Mouse (Mus musculus) embryonic facial prominence, embryonic 13.5 days (tissue): ENCODE measurements around the gene Cacna1d. TPM values are rescaled to one million over a fixed set of nuclear protein-coding genes. Genes with fewer than 3 reads are reported as not detected.

ENCODE experiments used
- ATAC-seq: fragments of 200-750 bp; cut with Nextera tagmentation; 2 replicates; pipeline ENCODE4 v1.8.0; 2017; ENCODE audit warnings: low read depth; ENCODE audit not compliant: insufficient number of reproducible peaks, insufficient read depth, low FRiP score, low TSS enrichment
- H3K27ac ChIP-seq: fragments of 300-500 bp; sonication (generic); 2 replicates; pipeline ENCODE4 v1.5.1; 2015; ENCODE audit warnings: moderate library complexity, mild to moderate bottlenecking, inconsistent platforms
- H3K27me3 ChIP-seq: fragments of 300-500 bp; sonication (generic); 2 replicates; pipeline ENCODE4 v1.6.1; 2015; ENCODE audit warnings: mild to moderate bottlenecking, inconsistent platforms
- H3K36me3 ChIP-seq: fragments of 300-500 bp; sonication (generic); 2 replicates; pipeline ENCODE4 v1.6.1; 2015; ENCODE audit warnings: mild to moderate bottlenecking, inconsistent platforms
- H3K4me1 ChIP-seq: fragments of 300-500 bp; sonication (generic); 2 replicates; pipeline ENCODE4 v1.6.1; 2015; ENCODE audit warnings: inconsistent platforms
- H3K4me2 ChIP-seq: fragments of 300-500 bp; sonication (generic); 2 replicates; pipeline ENCODE4 v1.6.1; 2015; ENCODE audit warnings: moderate library complexity, mild to moderate bottlenecking, inconsistent platforms
- H3K4me3 ChIP-seq: fragments of 300-500 bp; sonication (generic); 2 replicates; pipeline ENCODE4 v1.5.1; 2015; ENCODE audit warnings: mild to moderate bottlenecking, inconsistent platforms
- H3K9ac ChIP-seq: fragments of 300-500 bp; sonication (generic); 2 replicates; pipeline ENCODE4 v1.6.1; 2015; ENCODE audit warnings: mild to moderate bottlenecking, inconsistent platforms
- H3K9me3 ChIP-seq: fragments of 300-500 bp; sonication (generic); 2 replicates; pipeline ENCODE4 v1.6.1; 2016; ENCODE audit warnings: inconsistent platforms
- WGBS: fragments of 180-500 bp; shearing (Covaris S2); methylation state at CpG from one replicate; pipeline ENCODE4 v1.1.7; 2015; ENCODE audit warnings: mixed read lengths; 5-methylcytosine and 5-hydroxymethylcytosine counted together
- polyA plus RNA-seq: library from polyadenylated mRNA; unstranded; fragments of >200 nt; fragmentation: Nextera tagmentation; extraction: Ambion mirVana; gene quantifications from 2 replicates; pipeline ENCODE4 v1.2.1, GENCODE M21; 2015

Cacna1d gene
- 6.2 and 6.6 TPM in 2 replicates for polyA plus RNA-seq

GRCm38 (mm10) chr14:30491342-30491741 is at the start of gene Cacna1d:
TSS of gene Cacna1d (minus strand) at chr14:30491455.
- Histone ChIP-seq H3K4me3 (no peak within 1 kb of the TSS), H3K9me3 (no peaks in the 10 kb centered on the region), H3K36me3 (peaks cover 71% of the 10 kb centered on the region), H3K27me3 (no peaks in the 10 kb centered on the region), H3K27ac (no peak within 1 kb of the TSS), H3K4me2 (no peak within 1 kb of the TSS), H3K4me1 (no peaks in the 10 kb centered on the region), H3K9ac (no peak within 1 kb of the TSS)
- 91% methylated on average over 9 of the region's 9 CpGs for WGBS
- no peak for ATAC-seq

- H3K27me3 ChIP-seq = no peaks in the 10 kb centered on the region
- H3K9me3 ChIP-seq = no peaks in the 10 kb centered on the region
- peaks cover 4% of the 10 kb centered on the region; the same call in 1 of the 2 replicates for H3K36me3 ChIP-seq
- 0 out of 2 replicates have a peak, but pooled peaks cover 2% of the 10 kb centered on the region for H3K4me1 ChIP-seq
- H3K4me3 ChIP-seq = no peak overlapping the region
- no peak overlapping the region for H3K4me2 ChIP-seq
- 80% methylated on average over 6 of the region's 6 CpGs for WGBS
- ATAC-seq = 0 out of 2 replicates have a peak, but pooled peaks have one; percentile 20
- no peak overlapping the region for H3K27ac ChIP-seq
- H3K9ac ChIP-seq = no peak overlapping the region
Observed at GRCm38 (mm10) chr14:30533780-30534450, 42.7 kb upstream of the Cacna1d start.

GRCm38 (mm10) chr14:30531896-30532295 is 40.6 kb upstream of the Cacna1d start:
- Histone ChIP-seq H3K9me3 (no peaks in the 10 kb centered on the region), H3K36me3 (peaks cover 16% of the 10 kb centered on the region), H3K4me3 (no peak overlapping the region), H3K4me2 (no peak overlapping the region), H3K27me3 (no peaks in the 10 kb centered on the region), H3K4me1 (0 out of 2 replicates have a peak, but pooled peaks cover 2% of the 10 kb centered on the region), H3K27ac (no peak overlapping the region), H3K9ac (no peak overlapping the region)
- 88% methylated on average over 6 of the region's 6 CpGs for WGBS
- no peak for ATAC-seq

GRCm38 (mm10) chr14:30531431-30531830 is 40.2 kb upstream of the Cacna1d start:
- Histone ChIP-seq H3K4me2 (no peak overlapping the region), H3K27ac (no peak overlapping the region), H3K27me3 (no peaks in the 10 kb centered on the region), H3K4me3 (no peak overlapping the region), H3K4me1 (0 out of 2 replicates have a peak, but pooled peaks cover 2% of the 10 kb centered on the region), H3K9ac (no peak overlapping the region), H3K36me3 (peaks cover 18% of the 10 kb centered on the region), H3K9me3 (no peaks in the 10 kb centered on the region)
- ATAC-seq = no peak
- WGBS = 85% methylated on average over 5 of the region's 5 CpGs

GRCm38 (mm10) chr14:30530726-30531269 is 39.5 kb upstream of the Cacna1d start:
- no peak overlapping the region for H3K27ac ChIP-seq
- no peak for ATAC-seq
- H3K27me3 ChIP-seq = no peaks in the 10 kb centered on the region
- peaks cover 25% of the 10 kb centered on the region for H3K36me3 ChIP-seq
- no peak overlapping the region for H3K9ac ChIP-seq
- H3K4me1 ChIP-seq = 0 out of 2 replicates have a peak, but pooled peaks cover 2% of the 10 kb centered on the region
- H3K9me3 ChIP-seq = no peaks in the 10 kb centered on the region
- H3K4me3 ChIP-seq = no peak overlapping the region
- 72% methylated on average over 8 of the region's 8 CpGs for WGBS
- no peak overlapping the region for H3K4me2 ChIP-seq

- H3K36me3 ChIP-seq = peaks cover 38% of the 10 kb centered on the region
- WGBS = 93% methylated on average over 12 of the region's 12 CpGs
- H3K27ac ChIP-seq = no peak overlapping the region
- no peak overlapping the region for H3K4me2 ChIP-seq
- no peaks in the 10 kb centered on the region for H3K27me3 ChIP-seq
- ATAC-seq = no peak
- H3K9ac ChIP-seq = no peak overlapping the region
- H3K4me1 ChIP-seq = 0 out of 2 replicates have a peak, but pooled peaks cover 2% of the 10 kb centered on the region
- H3K9me3 ChIP-seq = no peaks in the 10 kb centered on the region
- no peak overlapping the region for H3K4me3 ChIP-seq
Observed at GRCm38 (mm10) chr14:30529454-30529853, 38.2 kb upstream of the Cacna1d start.

- WGBS = 87% methylated on average over 5 of the region's 5 CpGs
- no peak for ATAC-seq
Observed at GRCm38 (mm10) chr14:30528961-30529360, 37.7 kb upstream of the Cacna1d start.

GRCm38 (mm10) chr14:30528392-30528791 is 37.1 kb upstream of the Cacna1d start:
- Histone ChIP-seq H3K27me3 (no peaks in the 10 kb centered on the region), H3K4me3 (no peak overlapping the region), H3K4me2 (no peak overlapping the region), H3K4me1 (0 out of 2 replicates have a peak, but pooled peaks cover 2% of the 10 kb centered on the region), H3K9me3 (no peaks in the 10 kb centered on the region), H3K36me3 (peaks cover 48% of the 10 kb centered on the region), H3K9ac (no peak overlapping the region), H3K27ac (no peak overlapping the region)
- WGBS = 88% methylated on average over 10 of the region's 10 CpGs
- no peak for ATAC-seq

More at GRCm38 (mm10) chr14:30528961-30529360, 37.7 kb upstream of the Cacna1d start:
- H3K36me3 ChIP-seq = peaks cover 42% of the 10 kb centered on the region
- H3K27ac ChIP-seq = no peak overlapping the region
- 0 out of 2 replicates have a peak, but pooled peaks cover 2% of the 10 kb centered on the region for H3K4me1 ChIP-seq
- no peak overlapping the region for H3K4me3 ChIP-seq
- H3K27me3 ChIP-seq = no peaks in the 10 kb centered on the region
- H3K9me3 ChIP-seq = no peaks in the 10 kb centered on the region
- no peak overlapping the region for H3K4me2 ChIP-seq
- H3K9ac ChIP-seq = no peak overlapping the region

- H3K4me3 ChIP-seq = no peak overlapping the region
- H3K36me3 ChIP-seq = peaks cover 92% of the 10 kb centered on the region
- H3K27me3 ChIP-seq = no peaks in the 10 kb centered on the region
- ATAC-seq = no peak
- WGBS = 72% methylated on average over 6 of the region's 6 CpGs
- H3K27ac ChIP-seq = no peak overlapping the region
- H3K4me2 ChIP-seq = no peak overlapping the region
- no peak overlapping the region for H3K9ac ChIP-seq
- H3K4me1 ChIP-seq = no peaks in the 10 kb centered on the region
- H3K9me3 ChIP-seq = no peaks in the 10 kb centered on the region
Observed at GRCm38 (mm10) chr14:30523356-30523755, 32.1 kb upstream of the Cacna1d start.

GRCm38 (mm10) chr14:30519323-30519722 is 28.1 kb upstream of the Cacna1d start:
- WGBS = 88% methylated on average over 5 of the region's 5 CpGs

GRCm38 (mm10) chr14:30515931-30516723 is 24.9 kb upstream of the Cacna1d start:
- WGBS = 87% methylated on average over 13 of the region's 13 CpGs
- no peak overlapping the region for H3K4me2 ChIP-seq
- H3K36me3 ChIP-seq = peaks cover 73% of the 10 kb centered on the region
- H3K27me3 ChIP-seq = no peaks in the 10 kb centered on the region
- no peaks in the 10 kb centered on the region for H3K9me3 ChIP-seq
- ATAC-seq = no peak
- no peak overlapping the region for H3K27ac ChIP-seq
- H3K4me1 ChIP-seq = no peaks in the 10 kb centered on the region
- H3K4me3 ChIP-seq = no peak overlapping the region
- no peak overlapping the region for H3K9ac ChIP-seq

More at GRCm38 (mm10) chr14:30519323-30519722, 28.1 kb upstream of the Cacna1d start:
- peaks cover 81% of the 10 kb centered on the region for H3K36me3 ChIP-seq
- no peaks in the 10 kb centered on the region for H3K4me1 ChIP-seq
- H3K27me3 ChIP-seq = no peaks in the 10 kb centered on the region
- ATAC-seq = no peak
- no peak overlapping the region for H3K4me2 ChIP-seq
- no peaks in the 10 kb centered on the region for H3K9me3 ChIP-seq
- no peak overlapping the region for H3K4me3 ChIP-seq
- no peak overlapping the region for H3K27ac ChIP-seq
- no peak overlapping the region for H3K9ac ChIP-seq
